Mouse (Mus musculus) WW6 (cell line): ENCODE data around the gene Hoxa11.

ENCODE experiments used
- DNase-seq: peaks from one replicate; pipeline ENCODE4 v3.0.0-alpha.2; 2013; ENCODE audit warnings: low read depth, low spot score

Hoxa11 gene

GRCm38 (mm10) chr6:52265306-52265912 is 19.8 kb upstream of the Hoxa11 start:
- DNase-seq, result no peak

DNA sequence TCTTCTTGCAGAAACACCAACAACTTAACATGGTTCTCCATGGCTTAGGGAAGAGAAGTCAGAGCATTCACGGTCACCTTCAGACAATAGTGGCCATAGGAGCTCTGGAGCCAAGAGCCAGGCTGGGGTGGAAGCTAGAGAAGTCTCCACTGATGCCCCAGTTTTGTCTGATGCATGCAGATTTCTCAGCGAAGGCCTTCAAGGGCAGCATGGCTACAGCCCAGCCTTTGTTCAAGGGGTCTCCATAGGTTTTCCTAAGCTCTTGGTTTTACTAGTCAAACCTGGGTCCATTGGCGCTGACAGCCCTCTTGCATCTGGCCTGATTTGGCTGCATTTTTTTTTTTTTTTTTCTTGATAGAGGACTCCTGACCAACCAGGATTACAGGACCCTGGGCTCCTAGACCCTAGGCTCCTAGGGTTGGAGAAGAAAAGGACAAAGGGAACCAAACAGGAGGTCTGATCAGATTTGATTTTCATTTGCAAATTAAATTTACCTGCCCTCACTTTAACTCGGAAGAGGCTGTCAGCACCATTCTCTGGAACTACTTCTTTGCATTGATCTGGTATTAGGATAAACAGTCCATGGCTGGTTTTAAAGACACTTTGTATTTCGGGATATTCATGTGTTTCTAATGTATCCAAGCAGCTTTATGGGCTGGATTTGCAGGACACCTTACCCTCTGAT is 18.6 kb upstream of the Hoxa11 start:
- no peak for DNase-seq

DNA sequence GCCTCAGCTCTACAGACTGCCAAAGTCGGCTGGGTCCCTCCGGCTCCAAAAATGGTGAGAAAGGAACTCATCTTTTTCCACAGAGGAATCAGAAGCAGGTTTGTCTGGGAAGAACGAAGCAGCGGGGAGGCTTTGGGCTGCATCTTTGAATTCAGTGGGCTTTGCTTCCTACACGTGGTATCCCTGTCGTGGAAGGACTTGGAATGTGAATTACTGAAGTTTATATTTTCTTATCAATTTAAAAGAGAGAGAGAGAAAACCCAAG is 17.6 kb upstream of the Hoxa11 start:
- DNase-seq, result no peak

GRCm38 (mm10) chr6:52262463-52263320 is 17.1 kb upstream of the Hoxa11 start:
- DNase-seq, result no peak

GRCm38 (mm10) chr6:52261751-52262462 is 16.3 kb upstream of the Hoxa11 start:
- no peak for DNase-seq

DNA sequence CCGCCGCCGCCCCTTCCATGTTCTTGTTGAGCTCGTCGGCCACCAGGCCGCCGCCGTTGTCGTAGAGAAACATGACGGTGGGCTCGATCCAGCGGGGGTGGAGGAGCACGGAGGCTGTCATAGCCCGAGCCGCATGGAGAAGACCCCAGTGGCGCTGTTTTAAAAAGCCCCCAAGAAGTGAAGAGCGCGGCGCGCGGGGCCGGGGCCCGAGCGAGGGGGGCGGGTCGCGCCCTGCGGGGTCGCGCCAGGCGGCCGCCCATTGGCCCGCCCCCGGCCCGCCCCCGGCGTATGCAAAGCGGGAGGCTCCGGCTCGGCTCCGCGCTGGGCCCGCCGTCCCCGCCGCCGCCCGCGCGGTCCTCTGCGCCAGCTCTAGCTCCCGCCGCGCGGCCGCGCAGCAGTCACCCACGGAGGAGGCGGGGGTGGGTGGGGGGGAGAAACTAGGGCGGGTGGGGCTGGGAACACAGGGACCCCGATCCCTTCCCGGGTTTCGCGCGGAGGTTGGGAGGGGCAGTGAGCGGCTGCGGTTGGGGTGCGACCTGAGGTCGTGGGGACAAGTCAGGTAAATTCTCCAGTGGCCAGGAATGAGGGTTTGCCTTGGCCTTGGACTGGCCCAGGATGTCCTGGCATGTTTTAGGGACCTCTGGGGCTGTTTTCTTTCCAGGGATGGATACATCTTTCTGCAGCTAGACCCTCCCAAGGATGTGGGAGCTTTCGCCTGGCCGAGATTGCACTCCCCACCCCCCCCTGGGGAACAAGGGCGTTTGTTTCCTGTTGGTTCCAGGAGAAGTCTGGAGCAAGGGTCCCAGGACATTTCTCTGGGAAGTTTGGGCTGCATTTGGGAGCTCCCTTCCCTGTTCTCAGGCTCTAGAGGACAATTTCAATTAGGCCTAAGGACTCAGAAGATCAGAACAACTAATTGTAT is 15.3 kb upstream of the Hoxa11 start, which contains the start of gene Hoxa13:
TSS of gene Hoxa13 (minus strand) at position 227 of the 922 bp plus-strand sequence.
- no peak for DNase-seq

GRCm38 (mm10) chr6:52259811-52260261 is 14.2 kb upstream of the Hoxa11 start:
- DNase-seq, result no peak

DNA sequence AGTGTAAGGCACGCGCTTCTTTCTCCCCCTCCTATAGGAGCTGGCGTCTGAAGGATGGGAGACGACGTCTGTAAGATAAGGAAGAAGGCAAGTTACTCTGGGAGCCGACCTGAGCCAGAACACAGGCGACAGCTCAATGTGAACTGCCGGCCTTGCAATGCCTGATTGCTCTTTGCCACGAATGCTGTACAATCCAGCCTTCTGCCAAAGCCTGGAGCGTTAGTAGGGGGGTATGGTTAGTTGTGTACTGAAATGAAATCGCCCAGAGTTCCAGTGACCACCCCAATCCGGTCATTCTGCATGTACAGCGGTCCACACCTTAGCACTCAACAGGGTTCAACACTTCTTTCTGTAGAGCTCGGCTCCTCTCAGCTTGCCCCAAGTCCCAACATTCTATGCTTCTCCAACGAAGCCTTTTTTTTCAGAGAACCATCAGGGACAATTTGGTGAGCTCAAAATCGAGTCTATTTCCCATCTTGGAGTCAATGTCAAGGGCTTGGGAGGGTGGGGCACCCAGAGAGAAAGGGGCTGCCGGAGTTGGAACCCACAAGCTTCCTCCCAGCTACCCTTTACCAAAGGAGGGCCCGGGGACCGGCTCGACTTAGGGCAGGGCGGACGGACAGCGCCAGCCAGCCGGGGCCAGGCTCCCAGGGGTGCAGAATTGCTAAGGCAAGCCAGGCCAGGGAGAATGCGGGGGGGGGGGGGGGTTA is 13.6 kb upstream of the Hoxa11 start:
- no peak for DNase-seq

DNA sequence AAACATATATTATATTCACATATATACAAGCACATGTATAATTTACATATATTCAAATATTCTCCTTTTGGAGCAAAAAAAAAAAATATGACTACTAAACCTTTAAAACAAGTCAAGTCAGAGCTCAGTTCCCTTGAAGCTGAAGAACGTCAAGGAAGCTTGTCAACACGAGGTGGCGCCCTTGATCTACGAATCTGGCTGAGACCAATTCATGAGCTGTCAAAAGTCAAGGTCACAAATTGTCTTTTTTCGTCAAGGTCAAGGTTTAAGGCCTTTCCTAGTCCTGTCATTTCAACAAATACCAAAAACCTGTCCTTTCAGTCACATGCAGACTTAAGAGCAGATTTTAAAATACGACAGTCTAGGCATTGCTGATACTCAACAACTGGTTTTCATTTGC is 11.3 kb upstream of the Hoxa11 start:
- no peak for DNase-seq

GRCm38 (mm10) chr6:52253511-52254500 is 8.2 kb upstream of the Hoxa11 start:
- DNase-seq, result no peak

DNA sequence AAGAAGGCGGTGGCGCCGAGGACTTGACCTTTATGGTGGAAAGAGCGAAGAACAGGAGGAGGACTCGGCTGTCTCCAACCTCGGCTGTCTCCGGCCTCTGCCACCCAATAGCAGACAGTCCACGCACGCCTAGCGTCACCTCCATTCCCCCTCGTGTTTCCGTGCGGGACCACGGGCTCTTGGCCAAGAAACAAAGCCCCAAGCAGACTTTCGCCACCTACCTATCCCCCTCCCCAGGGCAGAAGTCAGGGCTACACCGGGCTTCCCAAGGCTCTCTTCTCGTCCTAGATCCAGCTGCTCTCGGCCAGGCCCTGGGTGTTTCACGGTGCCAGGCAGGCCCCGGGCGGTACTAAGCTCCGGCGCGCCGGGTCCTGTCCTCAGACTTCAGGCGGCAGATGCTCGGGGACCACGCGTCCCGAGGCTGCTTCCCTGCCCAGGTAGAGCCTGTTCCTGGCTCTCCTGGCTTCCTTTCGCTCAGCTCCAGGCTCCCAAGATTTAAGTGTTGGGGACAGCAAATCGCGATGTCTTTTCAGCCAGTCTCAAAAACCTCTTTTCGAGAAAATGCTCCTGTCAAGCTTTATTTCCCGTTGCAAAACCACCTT is 7.3 kb upstream of the Hoxa11 start:
- no peak for DNase-seq

DNA sequence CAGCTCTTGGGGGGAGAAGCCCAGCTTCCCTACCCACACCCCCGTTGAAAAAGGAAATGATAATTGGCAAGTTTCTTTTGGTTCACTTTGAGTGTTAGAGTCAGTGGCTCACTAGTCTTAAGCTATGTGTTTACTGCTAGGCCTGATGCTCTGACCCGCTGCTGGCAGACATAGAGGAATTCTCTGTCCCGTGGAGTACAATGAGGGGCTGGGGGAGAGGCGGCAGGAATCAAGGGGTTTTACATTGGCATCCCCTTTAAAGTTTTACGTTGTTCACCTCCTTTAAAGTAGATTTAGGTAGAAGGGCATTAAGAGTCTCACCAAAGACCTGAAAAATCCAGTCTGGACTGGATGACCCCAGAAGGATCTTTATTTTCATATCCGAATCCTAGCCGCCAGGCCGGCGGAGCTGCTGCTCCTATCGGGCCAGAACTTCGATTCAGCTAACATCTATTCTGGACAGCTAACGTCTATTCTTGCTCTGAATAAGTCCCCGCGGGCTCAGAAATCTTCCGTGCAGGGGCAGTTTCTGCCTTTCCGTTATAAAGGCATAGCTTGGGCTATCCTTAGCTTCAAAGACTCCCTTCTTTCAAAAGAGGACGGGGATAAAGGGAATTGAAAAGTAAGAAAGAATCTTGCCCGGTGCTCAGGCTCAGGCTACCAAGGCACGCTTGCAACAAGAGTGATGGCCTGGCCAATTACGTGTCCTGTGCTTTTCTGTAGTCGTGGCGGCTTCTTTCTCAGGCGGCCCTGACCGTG is 6.6 kb upstream of the Hoxa11 start:
- no peak for DNase-seq

DNA sequence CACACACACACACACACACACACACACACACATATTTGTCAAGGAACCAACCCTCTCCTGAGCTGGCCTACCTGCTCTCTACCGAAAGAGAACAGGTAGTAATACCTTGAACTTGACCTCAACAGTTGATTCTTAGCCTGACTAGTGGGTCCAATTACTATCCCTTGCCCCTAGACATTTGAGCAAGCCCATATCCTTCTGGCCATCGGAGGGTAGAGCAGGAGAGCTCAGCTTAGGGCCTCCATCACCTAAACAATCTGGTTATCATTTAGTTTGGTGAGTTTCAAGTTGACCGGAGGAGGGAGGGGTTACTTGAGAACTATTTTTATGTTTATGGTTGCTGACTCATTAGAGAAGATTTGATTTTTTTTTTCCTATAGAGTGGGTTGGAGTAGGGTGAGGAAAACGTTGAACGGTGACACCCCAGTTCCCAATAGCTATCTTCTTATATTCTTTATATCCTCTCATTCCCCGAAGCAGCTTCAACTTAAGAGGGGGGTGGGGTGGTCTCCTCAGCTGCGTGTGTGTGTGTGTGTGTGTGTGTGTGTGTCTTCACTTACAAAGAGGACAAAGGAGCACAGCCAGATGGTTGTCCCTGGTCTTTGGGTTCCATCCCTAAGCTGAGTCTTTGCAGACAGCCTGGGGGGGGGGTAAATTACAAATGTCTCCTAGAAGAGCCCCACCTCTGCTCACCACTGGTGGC is 5.7 kb upstream of the Hoxa11 start:
- no peak for DNase-seq

DNA sequence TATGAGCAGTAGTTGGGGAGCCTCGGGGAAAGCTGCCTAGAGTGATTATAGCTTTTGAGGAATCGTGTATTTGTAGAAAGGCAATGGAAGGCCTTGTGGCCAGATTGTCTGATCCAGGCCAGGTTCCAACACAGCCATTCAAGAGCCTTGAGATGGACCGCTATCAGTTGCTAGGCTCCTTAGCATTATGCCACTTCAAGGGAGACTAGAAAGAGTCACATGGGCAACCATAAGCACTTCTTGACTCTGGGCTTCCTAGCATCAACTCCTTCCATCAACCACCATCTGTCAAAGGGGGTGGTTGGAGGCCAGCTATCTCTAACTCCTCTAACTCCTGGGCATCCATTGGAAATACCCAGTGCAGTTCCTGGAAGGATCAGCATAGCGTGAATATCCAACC is 4.2 kb upstream of the Hoxa11 start:
- no peak for DNase-seq

DNA sequence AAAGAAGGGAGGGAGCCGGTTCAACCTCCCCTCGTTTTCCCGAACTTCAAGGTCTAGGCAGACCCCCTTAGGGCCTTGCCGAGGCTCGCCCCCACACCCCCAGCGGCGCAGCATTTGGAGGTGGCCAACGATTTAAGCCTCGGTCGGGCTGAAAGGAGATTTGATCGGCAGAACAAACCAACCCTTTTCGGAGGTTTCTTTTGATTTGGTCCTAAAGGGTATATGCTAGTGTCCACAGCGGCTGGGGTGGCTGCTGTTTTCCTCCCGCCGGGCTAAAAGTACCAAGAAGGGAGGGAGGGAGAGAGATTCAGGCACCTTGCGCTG is 3.8 kb upstream of the Hoxa11 start:
- DNase-seq, result no peak

GRCm38 (mm10) chr6:52248638-52249414 is 3.2 kb upstream of the Hoxa11 start:
- no peak for DNase-seq
